Mouse (Mus musculus): ENCODE measurements around the gene A230050P20Rik.
"Not testable (repeated sequence)": the region's sequence is repeated elsewhere in the genome, so short reads cannot be mapped to it uniquely, and the experiment has no call there.

DNA sequence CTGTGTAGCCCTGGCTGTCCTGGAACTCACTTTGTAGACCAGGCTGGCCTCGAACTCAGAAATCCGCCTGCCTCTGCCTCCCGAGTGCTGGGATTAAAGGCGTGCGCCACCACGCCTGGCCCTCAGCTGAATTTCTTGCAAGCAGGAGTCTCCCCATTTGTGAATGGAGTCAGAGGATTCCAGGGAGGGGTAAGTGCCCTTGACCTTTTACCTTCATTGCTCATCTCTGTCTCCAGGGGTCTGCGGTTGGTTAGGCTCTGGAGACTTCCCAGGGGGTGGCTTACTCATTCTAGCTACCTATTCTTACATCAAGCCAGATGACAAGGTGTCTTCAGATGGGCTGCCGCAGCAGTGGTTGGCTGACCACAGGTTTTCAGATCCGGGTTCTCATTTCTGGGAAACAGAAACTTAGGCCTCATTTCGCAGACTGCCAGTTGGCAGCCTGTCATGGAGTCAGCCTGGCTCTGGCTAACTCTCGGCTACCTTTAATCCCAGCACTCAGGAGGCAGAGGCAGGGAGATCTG lies 32.9 kb upstream of the A230050P20Rik start:
- TF ChIP-seq POLR2A, CTCF (IDR thresholded peaks at IDR 0.05; ENCODE audit: extremely low read depth, insufficient read depth, low read length): not testable (repeated sequence)

All from cortical plate, adult 2 months (tissue).